Mouse (Mus musculus) E14TG2a.4 (cell line): ENCODE data around the gene Afmid.

ENCODE experiments used
- H3K27me3 ChIP-seq: 2 replicates; pipeline ENCODE4 v1.6.1; 2014; ENCODE audit warnings: low read length, control low read depth; ENCODE audit not compliant: insufficient read depth
- H3K36me3 ChIP-seq: 2 replicates; pipeline ENCODE4 v1.6.1; 2014; ENCODE audit warnings: low read length, control low read depth; ENCODE audit not compliant: insufficient read depth
- H3K4me1 ChIP-seq: replicated peaks from 2 replicates; pipeline ENCODE4 v1.6.1; 2014; ENCODE audit warnings: low read depth, low read length, control low read depth
- H3K4me3 ChIP-seq: replicated peaks from 2 replicates; pipeline ENCODE4 v1.5.1; 2014; ENCODE audit warnings: mild to moderate bottlenecking, low read length
- H3K9me3 ChIP-seq: 2 replicates; pipeline ENCODE4 v1.6.1; 2014; ENCODE audit warnings: low read length, control low read depth
- CTCF ChIP-seq: conservative IDR thresholded peaks from 2 replicates; pipeline ENCODE4 v1.5.1; 2014; ENCODE audit warnings: low read length
- NANOG ChIP-seq: IDR thresholded peaks from 2 replicates; pipeline ENCODE4 v1.6.1; 2014; ENCODE audit warnings: borderline replicate concordance, low read length, mixed read lengths
- POU5F1 ChIP-seq: IDR thresholded peaks from 2 replicates; pipeline ENCODE4 v1.6.1; 2014; ENCODE audit warnings: low read length, borderline replicate concordance

Afmid gene

DNA sequence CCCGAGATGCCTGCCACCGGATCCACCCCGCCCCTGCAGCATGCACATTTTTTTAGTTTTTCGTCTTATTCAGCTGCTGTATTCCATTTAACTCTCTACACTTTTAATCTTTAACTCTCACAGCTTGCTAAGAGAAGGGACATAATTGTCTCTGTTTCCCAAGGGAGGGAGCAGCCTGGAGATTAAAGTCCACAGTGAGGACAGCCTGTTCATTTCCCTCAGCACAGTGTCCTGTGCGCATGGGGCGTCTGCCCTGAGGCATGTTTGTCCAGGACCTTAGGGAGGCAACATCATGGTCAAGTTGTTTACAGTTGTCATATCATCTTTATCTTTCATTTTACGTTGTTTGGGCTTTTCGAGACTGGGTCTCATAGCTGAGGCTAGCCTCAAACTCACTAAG is 8.4 kb downstream of the Afmid start:
- no peaks in the 10 kb centered on the region for H3K9me3 ChIP-seq
- no peaks in the 10 kb centered on the region for H3K36me3 ChIP-seq
- TF ChIP-seq POU5F1 (no peak), CTCF (no peak), NANOG (no peak)
- no peak overlapping the region for H3K4me3 ChIP-seq
- peaks cover 93% of the 10 kb centered on the region for H3K4me1 ChIP-seq
- H3K27me3 ChIP-seq: no peaks in the 10 kb centered on the region

DNA sequence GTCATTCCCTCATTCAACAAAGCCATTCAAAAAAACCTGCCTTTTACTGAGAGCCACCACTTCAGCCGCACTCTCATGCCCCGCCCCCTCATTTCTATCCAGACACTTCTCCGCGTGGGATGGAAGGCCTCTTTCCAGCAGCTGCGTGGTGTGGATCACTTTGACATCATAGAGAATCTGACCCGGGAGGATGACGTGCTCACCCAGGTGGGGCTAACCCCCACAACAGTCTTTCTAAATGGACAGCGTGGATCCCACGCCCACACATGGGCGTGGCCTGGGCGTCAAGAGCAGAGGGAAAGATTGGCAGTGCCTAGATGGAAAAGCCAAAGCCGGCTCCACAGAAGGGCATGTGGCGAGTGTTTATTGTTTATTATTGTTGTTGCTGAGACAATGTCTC is 10.6 kb downstream of the Afmid start:
- peak overlapping the region; percentile 27; the same call in 1 of the 2 replicates for H3K4me3 ChIP-seq
- H3K27me3 ChIP-seq: no peaks in the 10 kb centered on the region
- TF ChIP-seq NANOG: no peak
- TF ChIP-seq CTCF: no peak
- no peak for TF ChIP-seq POU5F1
- no peaks in the 10 kb centered on the region for H3K9me3 ChIP-seq
- H3K36me3 ChIP-seq: no peaks in the 10 kb centered on the region
- peaks cover 86% of the 10 kb centered on the region for H3K4me1 ChIP-seq

DNA sequence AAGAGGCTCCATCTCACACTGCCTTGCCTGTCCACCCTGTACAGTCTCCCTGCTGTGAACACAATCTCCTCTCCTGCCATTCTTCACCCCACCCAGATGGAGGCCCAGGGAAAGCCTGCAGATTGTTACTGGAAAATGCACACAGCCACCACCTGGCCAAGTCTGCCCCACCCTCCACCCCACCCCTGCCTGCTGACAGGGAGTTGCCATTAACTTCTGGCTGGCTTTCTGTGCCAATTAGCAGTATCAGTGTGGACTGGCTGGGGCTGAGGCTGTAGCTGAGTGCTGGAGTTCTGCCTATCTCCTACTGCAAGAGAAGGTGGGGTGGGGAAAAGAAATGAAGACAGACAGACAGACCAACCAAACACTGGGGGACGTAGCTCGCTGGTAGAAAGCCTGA is 12.8 kb downstream of the Afmid start:
- no peaks in the 10 kb centered on the region for H3K9me3 ChIP-seq
- no peaks in the 10 kb centered on the region for H3K36me3 ChIP-seq
- TF ChIP-seq POU5F1: no peak
- no peak for TF ChIP-seq NANOG
- no peak for TF ChIP-seq CTCF
- peaks cover 67% of the 10 kb centered on the region for H3K4me1 ChIP-seq
- peak overlapping the region; percentile 26; the same call in 1 of the 2 replicates for H3K4me3 ChIP-seq
- H3K27me3 ChIP-seq: no peaks in the 10 kb centered on the region

DNA sequence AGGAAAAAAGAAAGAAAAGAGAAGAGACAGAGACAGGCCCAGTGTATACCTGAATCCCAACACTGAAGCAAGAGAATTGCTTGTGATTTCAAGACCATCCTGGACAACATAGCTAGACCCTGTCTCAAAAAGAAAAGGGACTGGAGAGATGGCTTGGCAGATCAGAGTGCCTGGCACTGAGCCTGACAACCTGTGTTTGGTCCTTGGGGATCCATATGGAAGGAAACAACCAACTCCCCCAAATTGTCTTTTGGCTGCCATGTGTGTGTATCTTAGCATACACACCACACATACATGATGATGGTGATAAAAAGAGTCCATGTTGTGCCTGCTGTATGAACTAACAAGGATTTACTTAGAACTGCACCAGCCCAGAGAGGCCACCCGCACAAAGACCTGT is 13.3 kb downstream of the Afmid start:
- Histone ChIP-seq H3K36me3 (no peaks in the 10 kb centered on the region), H3K27me3 (no peaks in the 10 kb centered on the region), H3K9me3 (no peaks in the 10 kb centered on the region), H3K4me1 (peaks cover 63% of the 10 kb centered on the region), H3K4me3 (no peak overlapping the region)
- no peak for TF ChIP-seq POU5F1

- peaks cover 49% of the 10 kb centered on the region for H3K4me1 ChIP-seq
- no peaks in the 10 kb centered on the region for H3K27me3 ChIP-seq
- TF ChIP-seq POU5F1 (no peak), NANOG (no peak), CTCF (no peak)
- no peaks in the 10 kb centered on the region for H3K36me3 ChIP-seq
- no peaks in the 10 kb centered on the region for H3K9me3 ChIP-seq
- no peak overlapping the region for H3K4me3 ChIP-seq
Observed at GRCm38 (mm10) chr11:117840910-117841309, 15.2 kb downstream of the Afmid start.

DNA sequence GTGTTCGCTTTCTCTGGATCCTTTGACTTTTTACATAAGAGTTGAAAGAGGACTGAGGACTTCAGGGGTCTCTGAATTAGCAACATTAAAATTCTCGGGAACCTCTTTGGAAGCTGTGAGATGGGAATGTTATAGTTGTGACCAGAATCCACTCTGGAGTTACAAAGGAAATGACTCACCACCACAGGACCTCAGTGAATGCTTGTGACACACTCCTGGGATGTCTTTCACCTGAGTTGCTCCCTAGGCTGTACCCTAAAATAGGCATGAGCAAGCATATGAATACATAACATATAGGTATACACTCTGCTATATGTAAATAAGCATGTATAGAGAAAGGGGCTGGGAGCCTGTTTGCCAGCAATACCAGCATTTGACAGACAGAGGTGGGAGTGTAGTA is 17.7 kb downstream of the Afmid start:
- Histone ChIP-seq H3K27me3 (no peaks in the 10 kb centered on the region), H3K36me3 (no peaks in the 10 kb centered on the region), H3K4me3 (no peak overlapping the region), H3K9me3 (no peaks in the 10 kb centered on the region), H3K4me1 (peaks cover 52% of the 10 kb centered on the region)
- TF ChIP-seq POU5F1: no peak
- no peak for TF ChIP-seq NANOG
- TF ChIP-seq CTCF: no peak

DNA sequence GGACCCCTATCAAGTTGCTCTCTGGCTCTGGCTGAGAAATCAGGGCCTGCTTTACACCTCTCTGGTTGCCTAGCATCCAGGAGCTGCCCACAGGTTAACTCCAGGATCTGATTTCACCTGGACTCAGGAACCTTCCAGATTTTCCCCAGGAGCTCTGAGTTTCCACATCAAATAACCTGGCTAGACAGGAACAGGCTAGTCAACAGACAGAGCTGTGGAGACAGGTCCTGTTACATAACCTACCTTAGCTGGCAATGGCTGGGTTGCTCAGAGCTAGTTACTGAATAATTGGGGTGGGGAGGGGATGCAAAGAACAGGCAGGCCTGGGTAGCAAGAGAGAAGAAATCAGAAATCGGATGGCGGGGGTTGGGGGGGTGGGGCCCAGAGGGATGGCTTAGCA is 19.3 kb downstream of the Afmid start:
- Histone ChIP-seq H3K9me3 (no peaks in the 10 kb centered on the region), H3K36me3 (no peaks in the 10 kb centered on the region), H3K27me3 (no peaks in the 10 kb centered on the region), H3K4me1 (peaks cover 40% of the 10 kb centered on the region), H3K4me3 (no peak overlapping the region)
- no peak for TF ChIP-seq POU5F1
- TF ChIP-seq NANOG: no peak
- TF ChIP-seq CTCF: no peak

DNA sequence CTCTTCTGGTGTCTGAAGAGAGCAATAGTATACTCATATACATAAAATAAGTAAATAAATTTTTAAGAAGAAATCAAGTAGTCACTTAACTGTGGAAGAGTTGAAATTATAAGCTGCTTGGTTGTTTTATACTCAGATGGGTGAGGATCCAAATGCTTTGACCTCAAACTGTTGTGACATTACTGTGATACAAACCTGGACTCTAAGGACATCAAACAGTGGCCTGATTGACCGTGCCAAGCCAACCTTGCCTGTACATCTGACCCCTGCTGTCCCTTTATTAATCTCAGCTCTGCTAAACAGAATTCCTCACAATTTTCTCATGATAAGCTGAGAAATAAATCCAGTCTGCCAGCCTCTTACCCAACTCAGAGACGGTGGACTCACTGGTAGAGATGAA is 19.9 kb downstream of the Afmid start:
- Histone ChIP-seq H3K27me3 (no peaks in the 10 kb centered on the region), H3K4me3 (no peak overlapping the region), H3K4me1 (peaks cover 45% of the 10 kb centered on the region), H3K9me3 (no peaks in the 10 kb centered on the region), H3K36me3 (peaks cover 6% of the 10 kb centered on the region)
- TF ChIP-seq CTCF: no peak
- no peak for TF ChIP-seq POU5F1
- TF ChIP-seq NANOG: no peak

GRCm38 (mm10) chr11:117846640-117847039 is 20.9 kb downstream of the Afmid start:
- Histone ChIP-seq H3K36me3 (peaks cover 13% of the 10 kb centered on the region), H3K4me1 (peaks cover 47% of the 10 kb centered on the region), H3K4me3 (no peak overlapping the region), H3K9me3 (no peaks in the 10 kb centered on the region), H3K27me3 (no peaks in the 10 kb centered on the region)
- TF ChIP-seq POU5F1 (no peak), CTCF (peak; percentile 39)
